Mouse (Mus musculus) lung, embryonic 15.5 days (tissue): ENCODE results near the gene Itsn1. TPM values are rescaled to one million over a fixed set of nuclear protein-coding genes. Genes with fewer than 3 reads are reported as not detected.

Source experiments
- microRNA-seq: library from miRNA; unstranded; fragments of <30 nt; microRNA quantifications from one replicate; pipeline ENCODE4, GENCODE M21; 2016
- polyA plus RNA-seq: library from polyadenylated mRNA; unstranded; fragments of >200 nt; fragmentation: Nextera tagmentation; extraction: Ambion mirVana; gene quantifications from 2 replicates; pipeline ENCODE4 v1.2.1, GENCODE M21; 2015

Itsn1 gene
- polyA plus RNA-seq, 1 experiment from 2014 or later: 20.3 TPM

Small RNA genes lying within 50 kb of the gene (microRNA-seq; reads per million reads assigned to microRNA genes)
- not detected for gene Gm27773

Other genes with a start within 250 kb of the Itsn1 start
- gene Ifnar1, start 244.0 kb upstream of the Itsn1 start, polyA plus RNA-seq: 61.5 and 68.0 TPM in 2 replicates
- gene Ifngr2, start 182.2 kb upstream of the Itsn1 start, polyA plus RNA-seq: 47.9 and 50.2 TPM in 2 replicates
- 40.4 and 45.3 TPM in 2 replicates for gene Tmem50b, start 131.5 kb upstream of the Itsn1 start, polyA plus RNA-seq
- 2.0 and 3.3 TPM in 2 replicates for gene Dnajc28, start 110.3 kb upstream of the Itsn1 start, polyA plus RNA-seq
- 111 and 118 TPM in 2 replicates for gene Gart, start 82.3 kb upstream of the Itsn1 start, polyA plus RNA-seq
- 108 and 110 TPM in 2 replicates for gene Son, start 81.8 kb upstream of the Itsn1 start, polyA plus RNA-seq
- 25.4 and 26.2 TPM in 2 replicates for gene Donson, start 40.5 kb upstream of the Itsn1 start, polyA plus RNA-seq
- 71.4 and 74.6 TPM in 2 replicates for gene Cryzl1, start 306 bp upstream of the Itsn1 start, polyA plus RNA-seq